Mouse (Mus musculus) G1E (cell line): ENCODE results near the gene Med9.

Experiments
- CTCF ChIP-seq: IDR thresholded peaks from 2 replicates; pipeline ENCODE4 v1.5.1; 2012; ENCODE audit warnings: low read depth, low read length, inconsistent platforms, mixed read lengths
- GATA1 ChIP-seq: IDR thresholded peaks from 2 replicates; pipeline ENCODE4 v1.6.1; 2012; ENCODE audit warnings: borderline replicate concordance, low read length, inconsistent platforms, mixed read lengths
- TAL1 ChIP-seq: conservative IDR thresholded peaks from 2 replicates; pipeline ENCODE4 v1.6.1; 2012; ENCODE audit warnings: low read depth, low read length, inconsistent platforms, mixed read lengths

GRCm38 (mm10) chr11:59940645-59941044 lies 7.4 kb upstream of the Med9 start:
- TF ChIP-seq TAL1 (no peak), CTCF (no peak), GATA1 (no peak)
